Mouse (Mus musculus): ENCODE measurements around the gene Dync1i1. TPM values are rescaled to one million over a fixed set of nuclear protein-coding genes. Genes with fewer than 3 reads are reported as not detected.

The Dync1i1 gene
- polyA plus RNA-seq, 1 experiment from 2014 or later: 3.3 TPM

Other genes starting within 250 kb of the Dync1i1 start
- 18.1 and 18.6 TPM in 2 replicates for gene Pdk4, start 229.3 kb upstream of the Dync1i1 start, polyA plus RNA-seq (2014; fragmentation: Nextera tagmentation; extraction: Ambion mirVana)

All from heart, embryonic 11.5 days (tissue).